Mouse (Mus musculus) CH12.LX (cell line): Measurements from ENCODE around the gene Galnt12. TPM values are rescaled to one million over a fixed set of nuclear protein-coding genes. Genes with fewer than 3 reads are reported as not detected.
A peak's percentile ranks its signal among the peaks of the same experiment; 100 is the strongest.

Experiments
- DNase-seq: peaks from one replicate; pipeline ENCODE4 v3.0.0-alpha.2; 2013; ENCODE audit errors: extremely low read depth
- H3K27ac ChIP-seq: 2 replicates; pipeline ENCODE4 v1.5.1; 2012; ENCODE audit warnings: low read depth, mild to moderate bottlenecking, control low read depth, moderate library complexity; ENCODE audit not compliant: insufficient read depth
- H3K27me3 ChIP-seq: replicated peaks from 2 replicates; pipeline ENCODE3; 2012; ENCODE audit warnings: inconsistent platforms
- H3K36me3 ChIP-seq, 2 experiments: replicated peaks in 1 of 2; 2 replicates each; pipeline versions ENCODE3 to v1.6.1; 2012; ENCODE audit warnings: inconsistent platforms in 1 of 2, low read length in 1 of 2, mild to moderate bottlenecking in 1 of 2, mixed read lengths in 1 of 2, moderate library complexity in 1 of 2; ENCODE audit not compliant: control insufficient read depth in 1 of 2, insufficient read depth in 1 of 2
- H3K4me1 ChIP-seq, 2 experiments: 2 replicates each; pipeline ENCODE4 v1.6.1; 2012; ENCODE audit warnings: inconsistent platforms in 1 of 2, moderate library complexity in 1 of 2; ENCODE audit not compliant: insufficient read depth in 2 of 2, control insufficient read depth in 1 of 2
- H3K4me2 ChIP-seq: 2 replicates; pipeline ENCODE4 v1.6.1; 2012; ENCODE audit warnings: low read depth, mild to moderate bottlenecking, control low read depth; ENCODE audit not compliant: poor library complexity, insufficient read depth, severe bottlenecking
- H3K4me3 ChIP-seq, 3 experiments: fragments of 150-350 bp in 1 of 3; sonication (generic) in 1 of 3; replicated peaks in 1 of 3; 2 replicates each; pipeline versions ENCODE3 to v1.5.1; 2011 to 2012; ENCODE audit warnings: low read depth in 2 of 3, low read length in 2 of 3, mild to moderate bottlenecking in 2 of 3, moderate library complexity in 2 of 3, control low read depth in 1 of 3, improper control_type of control experiment in 1 of 3, inconsistent platforms in 1 of 3, mixed read lengths in 1 of 3; ENCODE audit not compliant: poor library complexity in 1 of 3
- H3K79me2 ChIP-seq: replicated peaks from 2 replicates; pipeline ENCODE4 v1.6.1; 2012; ENCODE audit warnings: mild to moderate bottlenecking, moderate library complexity; ENCODE audit not compliant: control insufficient read depth, poor library complexity, insufficient read depth, severe bottlenecking; ENCODE audit errors: extremely low read depth
- H3K9ac ChIP-seq: 2 replicates; pipeline ENCODE4 v1.6.1; 2012; ENCODE audit warnings: low read depth, mild to moderate bottlenecking, control low read depth, moderate library complexity; ENCODE audit not compliant: insufficient read depth
- H3K9me3 ChIP-seq: replicated peaks from 2 replicates; pipeline ENCODE3; 2012; ENCODE audit warnings: low read length, inconsistent platforms, mixed read lengths
- BHLHE40 ChIP-seq: IDR thresholded peaks from 2 replicates; pipeline ENCODE4 v1.6.1; 2011; ENCODE audit warnings: mild to moderate bottlenecking, low read depth, low read length, improper control_type of control experiment
- CHD1 ChIP-seq: IDR thresholded peaks from 2 replicates; pipeline ENCODE4 v1.6.1; 2012; ENCODE audit warnings: low read depth, low read length, improper control_type of control experiment, inconsistent platforms
- CHD2 ChIP-seq: IDR thresholded peaks from 2 replicates; pipeline ENCODE4 v1.6.1; 2011; ENCODE audit warnings: low read length, improper control_type of control experiment
- E2F4 ChIP-seq: IDR thresholded peaks from 2 replicates; pipeline ENCODE4 v1.6.1; 2011; ENCODE audit warnings: low read depth, low read length, improper control_type of control experiment; ENCODE audit not compliant: insufficient replicate concordance
- ELF1 ChIP-seq: IDR thresholded peaks from 2 replicates; pipeline ENCODE4 v1.6.1; 2014; ENCODE audit warnings: low read depth, mild to moderate bottlenecking, inconsistent platforms, low read length, improper control_type of control experiment
- EP300 ChIP-seq: IDR thresholded peaks from 2 replicates; pipeline ENCODE4 v1.6.1; 2011; ENCODE audit warnings: low read length, improper control_type of control experiment
- GABPA ChIP-seq: IDR thresholded peaks from 2 replicates; pipeline ENCODE4 v1.6.1; 2012; ENCODE audit warnings: low read depth, low read length, improper control_type of control experiment, inconsistent platforms; ENCODE audit not compliant: insufficient replicate concordance
- IRF4 ChIP-seq: IDR thresholded peaks from 2 replicates; pipeline ENCODE4 v1.6.1; 2014; ENCODE audit warnings: low read depth, mild to moderate bottlenecking, inconsistent platforms, low read length, improper control_type of control experiment
- JUND ChIP-seq: conservative IDR thresholded peaks from 2 replicates; pipeline ENCODE4 v1.6.1; 2011; ENCODE audit warnings: low read depth, low read length, improper control_type of control experiment
- KAT2A ChIP-seq: IDR thresholded peaks from 2 replicates; pipeline ENCODE4 v1.6.1; 2012; ENCODE audit warnings: low read length, improper control_type of control experiment, inconsistent platforms; ENCODE audit not compliant: insufficient replicate concordance
- MAFK ChIP-seq: IDR thresholded peaks from 2 replicates; pipeline ENCODE4 v1.6.1; 2011; ENCODE audit warnings: low read length, improper control_type of control experiment; ENCODE audit not compliant: insufficient replicate concordance
- MYC ChIP-seq: IDR thresholded peaks from 2 replicates; pipeline ENCODE4 v1.6.1; 2011; ENCODE audit warnings: low read depth, mild to moderate bottlenecking, improper control_type of control experiment, low read length
- NELFE ChIP-seq: IDR thresholded peaks from 2 replicates; pipeline ENCODE4 v1.6.1; 2011; ENCODE audit warnings: low read depth, low read length, improper control_type of control experiment
- PAX5 ChIP-seq: IDR thresholded peaks from 2 replicates; pipeline ENCODE4 v1.6.1; 2012; ENCODE audit warnings: low read length, inconsistent platforms, mixed read lengths
- POLR2AphosphoS2 ChIP-seq: IDR thresholded peaks from 2 replicates; pipeline ENCODE4 v1.6.1; 2011; ENCODE audit warnings: low read depth, low read length, improper control_type of control experiment
- SIN3A ChIP-seq: IDR thresholded peaks from 2 replicates; pipeline ENCODE4 v1.6.1; 2012; ENCODE audit warnings: low read length, improper control_type of control experiment, inconsistent platforms
- SMC3 ChIP-seq: IDR thresholded peaks from 2 replicates; pipeline ENCODE4 v1.6.1; 2011; ENCODE audit warnings: low read depth, low read length, improper control_type of control experiment
- TCF12 ChIP-seq: IDR thresholded peaks from 2 replicates; pipeline ENCODE4 v1.6.1; 2014; ENCODE audit warnings: low read depth, mild to moderate bottlenecking, inconsistent platforms, low read length, improper control_type of control experiment
- ZMIZ1 ChIP-seq: IDR thresholded peaks from 2 replicates; pipeline ENCODE4 v1.6.1; 2012; ENCODE audit warnings: low read depth, mild to moderate bottlenecking, inconsistent platforms, low read length, improper control_type of control experiment
- ZNF384 ChIP-seq: IDR thresholded peaks from 2 replicates; pipeline ENCODE4 v1.6.1; 2012; ENCODE audit warnings: low read depth, low read length, improper control_type of control experiment, inconsistent platforms
- dilution Hi-C: fragments of 300-500 bp; cut with MboI; formaldehyde crosslinking; loops from 2 replicates; pipeline ENCODE4 v1.14.3; 2020; ENCODE audit warnings: low sequenced_read_pairs; ENCODE audit not compliant: extremely low pct_unique_long_range_greater_than_20kb, extremely low pct_ligation_motif_present
- in situ Hi-C: fragments of 300-500 bp; cut with MboI; formaldehyde crosslinking; loops from 3 replicates; pipeline ENCODE4 v1.14.3; 2019; ENCODE audit warnings: low sequenced_read_pairs, low pct_ligation_motif_present, low pct_unique_long_range_greater_than_20kb, mixed read lengths
- polyA plus RNA-seq: library from polyadenylated mRNA; unstranded; fragments of >175 nt; gene quantifications from 2 replicates; pipeline ENCODE4 v1.2.1, GENCODE M21; 2012; ENCODE audit warnings: low read depth; ENCODE audit not compliant: insufficient read length
- total RNA-seq, 2 experiments: library from RNA; depleted of rRNA; stranded (reverse); fragments of 300-350 nt in 1 of 2; fragments of >200 nt in 1 of 2; gene quantifications; 2 replicates each; pipeline ENCODE4 v1.2.3; 2012 to 2014

The Galnt12 gene
- total and polyA plus RNA-seq, 3 experiments = 15.8 to 16.4 (median 16.1) TPM

- Histone ChIP-seq H3K27me3 (peaks cover 1% of the 10 kb centered on the region), H3K4me1 (peaks cover 3 to 13% of the 10 kb centered on the region in 2 experiments; a peak in 2 of 4 replicates), H3K36me3 (peaks cover 0 to 1% of the 10 kb centered on the region in 2 experiments), H3K9ac (no peak overlapping the region), H3K9me3 (no peaks in the 10 kb centered on the region), H3K27ac (no peak overlapping the region), H3K4me3 (no peak overlapping the region)
- DNase-seq = no peak
- dilution Hi-C loops = no loop called here
- TF ChIP-seq BHLHE40 (no peak), TCF12 (no peak), E2F4 (no peak), EP300 (no peak), POLR2AphosphoS2 (no peak), GABPA (no peak), JUND (no peak), ZMIZ1 (no peak), MYC (no peak), NELFE (no peak), KAT2A (no peak), ELF1 (no peak), IRF4 (no peak), SMC3 (no peak), MAFK (no peak), CHD2 (no peak), CHD1 (no peak), PAX5 (no peak), ZNF384 (no peak)
- TF ChIP-seq, all 38 proteins: peak for 0
- in situ Hi-C loops = no loop called here
- Histone ChIP-seq H3K4me2 (no peak overlapping the region), H3K79me2 (no peaks in the 10 kb centered on the region)
Measured at GRCm38 (mm10) chr4:47088671-47089070, 3.0 kb upstream of the Galnt12 start.

GRCm38 (mm10) chr4:47092387-47093021 lies 795 bp downstream of the Galnt12 start:
- Histone ChIP-seq H3K27me3 (no peaks in the 10 kb centered on the region), H3K9me3 (no peaks in the 10 kb centered on the region), H3K9ac (peak overlapping the region; percentile 48), H3K4me2 (peak overlapping the region; percentile 90), H3K79me2 (no peaks in the 10 kb centered on the region)
- TF ChIP-seq ZMIZ1 = no peak
- TF ChIP-seq SIN3A = 0 out of 2 replicates have a peak, but pooled peaks have one; percentile 54
- peak; percentile 28; the same call in 1 of the 2 replicates for TF ChIP-seq ZNF384
- TF ChIP-seq, all 38 proteins: peak for 2
- in situ Hi-C loops = no loop called here
- H3K36me3 ChIP-seq = peaks cover 0 to 17% of the 10 kb centered on the region in 2 experiments
- H3K4me3 ChIP-seq = peak overlapping the region; percentile 60 to 92 (median 91)
- DNase-seq = no peak
- H3K4me1 ChIP-seq = peaks cover 3 to 31% of the 10 kb centered on the region in 2 experiments; a peak in 2 of 4 replicates
- no peak overlapping the region for H3K27ac ChIP-seq
- dilution Hi-C loops = no loop called here
